Comparison of ENCODE assay signal across 9 mouse cellular contexts in the genomic region with DNA sequence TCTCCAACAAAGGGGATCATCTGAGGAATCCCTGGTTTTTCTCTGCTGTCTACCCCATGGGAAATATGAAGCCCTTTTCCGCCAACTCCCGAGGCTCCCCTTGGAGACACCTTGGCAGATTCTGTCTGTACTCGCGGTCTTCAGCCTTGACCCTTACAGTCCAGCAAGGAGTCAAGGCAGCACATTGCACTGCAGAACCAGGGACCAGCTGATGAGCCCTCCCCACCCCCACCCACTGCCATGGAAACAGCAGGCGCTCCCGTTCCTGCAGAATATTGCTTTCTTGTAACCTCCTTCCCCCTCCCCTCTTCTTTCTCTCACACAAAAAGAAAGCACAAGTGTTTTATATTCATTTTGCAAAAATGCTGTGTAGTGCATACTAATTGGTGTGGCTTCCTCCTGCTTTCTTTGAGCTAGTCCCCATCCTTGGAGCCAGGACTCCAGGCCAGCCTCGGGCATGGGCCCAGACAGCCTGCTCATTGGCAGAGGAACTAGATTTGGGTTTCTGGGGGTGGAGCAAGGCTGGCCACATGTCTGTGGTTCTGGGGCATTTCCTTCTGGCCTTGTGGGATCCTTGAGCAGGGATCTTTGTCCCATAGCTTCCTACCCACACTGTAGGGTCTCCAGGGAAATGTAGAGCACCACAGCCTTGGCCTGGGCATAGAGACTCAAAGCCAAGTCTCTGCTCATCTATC. TPM values are rescaled to one million over a fixed set of nuclear protein-coding genes. Genes with fewer than 3 reads are reported as not detected.
A peak's percentile ranks its signal among the peaks of the same experiment; 100 is the strongest.
DNase-seq lines count a peak whose midpoint lies in the region; ATAC-seq lines count a peak whose summit lies in the region.
"Had no signal": no experiment of that assay in that cellular context is flagged by ENCODE, and none has a peak within 500 bp of the region (broad histone marks: within the 10 kb centered on the region; RNA-seq: fewer than 3 reads in every experiment).

No protein-coding gene starts in this region.

- ATAC-seq in megakaryocyte, adult 5-6 weeks (ENCODE audit: poor library complexity, severe bottlenecking), result no peak
- ATAC-seq in common myeloid progenitor, adult 5-6 weeks (replicated peaks; ENCODE audit: low read depth, poor library complexity, severe bottlenecking), result 0 out of 2 replicates have a peak, but pooled peaks have one; percentile 32

- no peaks in the 10 kb centered on the region for H3K27me3 ChIP-seq in megakaryocyte, embryonic 14.5 days (replicated peaks)
- H3K27me3 ChIP-seq: liver, embryonic 15.5 days had no signal

- peak; percentile 85 for DNase-seq in gastrocnemius, postnatal 25 days
- peak; percentile 77 to 82 for DNase-seq in layer of hippocampus, postnatal 36 days
- DNase-seq in right cerebral cortex, postnatal 10 days (ENCODE audit: low spot score in 2 of 2), result peak; percentile 91 to 92
- DNase-seq in MN1 (ENCODE audit: low spot score), result no peak
- DNase-seq in urinary bladder, postnatal 14 days (ENCODE audit: low spot score), result no peak

- peaks cover 82% of the 10 kb centered on the region for H3K4me1 ChIP-seq in megakaryocyte, embryonic 14.5 days

- no peaks in the 10 kb centered on the region for H3K9me3 ChIP-seq in megakaryocyte, embryonic 14.5 days
- H3K9me3 ChIP-seq: liver, embryonic 15.5 days had no signal

- H3K4me3 ChIP-seq in megakaryocyte, embryonic 14.5 days (replicated peaks), result peak overlapping the region; percentile 60
- H3K4me3 ChIP-seq: liver, embryonic 15.5 days had no signal

- H3K36me3 ChIP-seq in megakaryocyte, embryonic 14.5 days (replicated peaks; ENCODE audit: low read length), result peaks cover 69% of the 10 kb centered on the region

RNA-seq across cellular contexts. Expression of gene Vac14, which starts 46.0 kb away (rescaled TPM):
- polyA plus RNA-seq in megakaryocyte, embryonic 14.5 days (2012; ENCODE audit: insufficient read depth, low replicate concordance), result 30.7 and 36.1 TPM in 2 replicates
- total RNA-seq in megakaryocyte, adult 5-6 weeks (2015), result 36.1 and 37.6 TPM in 2 replicates
- total RNA-seq in megakaryocyte, adult 5-6 weeks (2017), result 24.3 and 25.5 TPM in 2 replicates
- total RNA-seq in common myeloid progenitor, adult 5-6 weeks (2017), result 19.8 and 20.3 TPM in 2 replicates
- 10 to 100 TPM; 15.4 to 16.2 TPM for total RNA-seq in gastrocnemius, postnatal 25 days (2021)
- 10 to 100 TPM; 23.9 TPM for total RNA-seq in layer of hippocampus, postnatal 36 days (2021)

RNA-seq across cellular contexts. Expression of gene Mtss1l, which starts 56.9 kb away (rescaled TPM):
- 149 and 562 TPM in 2 replicates for polyA plus RNA-seq in megakaryocyte, embryonic 14.5 days (2012; ENCODE audit: insufficient read depth, low replicate concordance)
- 0.80 and 0.85 TPM in 2 replicates for total RNA-seq in megakaryocyte, adult 5-6 weeks (2015)
- 0.04 and 0.41 TPM in 2 replicates for total RNA-seq in megakaryocyte, adult 5-6 weeks (2017)
- total RNA-seq in common myeloid progenitor, adult 5-6 weeks (2017), result 0.34 and 1.4 TPM in 2 replicates
- total RNA-seq in gastrocnemius, postnatal 25 days (2021), result 10 to 100 TPM; 64.7 to 82.3 TPM
- total RNA-seq in layer of hippocampus, postnatal 36 days (2021), result 100 to 1,000 TPM; 218 to 225 TPM

Comparison
In these comparisons a context has a peak if more than half of its experiments do, and no peak if none do; other contexts are left out.
1. DNase-seq: peak in gastrocnemius, postnatal 25 days (single experiment), layer of hippocampus, postnatal 36 days (2 of 2) and right cerebral cortex, postnatal 10 days (2 of 2); none in MN1 (single experiment) and urinary bladder, postnatal 14 days (single experiment).
2. RNA of gene Mtss1l, which starts 56.9 kb away (total RNA-seq): 218 to 225 TPM in layer of hippocampus, postnatal 36 days and 64.7 to 82.3 TPM in gastrocnemius, postnatal 25 days; 0.34 to 1.4 TPM in common myeloid progenitor, adult 5-6 weeks and 0.04 to 0.85 TPM in megakaryocyte, adult 5-6 weeks; every median in the first group is over 10 times any median in the second.